Mouse (Mus musculus): ENCODE measurements around the gene Sik3. TPM values are rescaled to one million over a fixed set of nuclear protein-coding genes. Genes with fewer than 3 reads are reported as not detected.

Gene Sik3
- polyA plus RNA-seq, 1 experiment: 32.0 TPM

DNA sequence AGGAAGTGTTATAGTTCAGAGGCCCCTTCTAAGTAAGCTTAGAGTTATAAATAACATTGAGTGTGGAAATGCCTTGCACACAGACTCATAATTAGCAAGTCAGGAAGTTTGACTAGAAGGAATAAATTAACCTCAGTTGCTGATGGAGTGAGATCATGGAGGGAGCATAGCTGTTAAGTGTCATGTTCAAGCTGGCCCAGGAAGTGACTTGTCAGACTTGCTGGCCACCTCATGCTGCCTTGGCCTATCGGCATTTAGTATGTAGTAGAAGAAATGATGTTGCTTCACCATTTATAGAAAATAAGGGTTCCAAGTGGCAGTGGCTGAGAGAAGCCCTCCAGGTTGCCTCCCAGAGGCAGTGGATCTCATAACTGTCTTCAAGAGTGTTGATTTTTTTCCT lies 20.4 kb downstream of the Sik3 start:
- H3K79me3 ChIP-seq (ENCODE audit: low read depth): peaks cover 68% of the 10 kb centered on the region
- no peak overlapping the region for H3K4me3 ChIP-seq (ENCODE audit: insufficient read depth, poor library complexity, severe bottlenecking)
- H3K36me3 ChIP-seq (ENCODE audit: control insufficient read depth, insufficient read depth): no peaks in the 10 kb centered on the region
- no peaks in the 10 kb centered on the region for H3K27me3 ChIP-seq (ENCODE audit: control insufficient read depth, insufficient read depth, insufficient read length)
- TF ChIP-seq MYOG (IDR thresholded peaks at IDR 0.05; ENCODE audit: control insufficient read depth, extremely low read depth, insufficient read length) (no peak), MAX (IDR thresholded peaks at IDR 0.05) (no peak), MYOD1 (IDR thresholded peaks at IDR 0.05; ENCODE audit: control insufficient read depth, insufficient read length, low read depth) (no peak), USF1 (IDR thresholded peaks at IDR 0.05; ENCODE audit: low read depth) (no peak), CTCF (IDR thresholded peaks at IDR 0.05; ENCODE audit: control insufficient read depth, insufficient read depth, insufficient read length) (no peak)
- H3ac ChIP-seq (ENCODE audit: control insufficient read depth, insufficient read length, low read depth): no peak overlapping the region
- peaks cover 100% of the 10 kb centered on the region for H3K79me2 ChIP-seq (ENCODE audit: control insufficient read depth, insufficient read depth)

DNA sequence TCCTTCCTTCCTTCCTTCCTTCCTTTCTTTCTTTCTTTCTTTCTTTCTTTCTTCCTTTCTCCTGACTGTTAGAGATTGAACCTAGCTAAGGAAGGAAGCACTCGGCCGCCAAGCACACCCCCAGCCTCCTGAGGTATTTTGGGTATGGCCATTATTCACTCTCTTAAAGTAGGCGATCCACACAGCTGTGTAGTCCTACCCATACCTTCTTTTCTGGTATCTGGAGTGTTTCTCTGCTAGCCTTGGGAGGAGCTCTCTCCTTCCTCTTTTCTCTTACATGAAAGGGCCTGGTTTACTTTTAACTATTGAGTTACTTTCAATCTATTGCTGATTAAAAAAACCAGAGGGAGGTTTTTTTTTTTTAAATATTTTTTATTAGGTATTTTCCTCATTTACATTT lies 21.2 kb downstream of the Sik3 start:
- Histone ChIP-seq H3K27me3 (ENCODE audit: control insufficient read depth, insufficient read depth, insufficient read length) (no peaks in the 10 kb centered on the region), H3ac (ENCODE audit: control insufficient read depth, insufficient read length, low read depth) (no peak overlapping the region), H3K79me2 (ENCODE audit: control insufficient read depth, insufficient read depth) (peaks cover 100% of the 10 kb centered on the region), H3K4me3 (ENCODE audit: insufficient read depth, poor library complexity, severe bottlenecking) (no peak overlapping the region), H3K79me3 (ENCODE audit: low read depth) (peaks cover 73% of the 10 kb centered on the region), H3K36me3 (ENCODE audit: control insufficient read depth, insufficient read depth) (no peaks in the 10 kb centered on the region)
- TF ChIP-seq FOSL1 (IDR thresholded peaks at IDR 0.05; ENCODE audit: insufficient read depth, low read length, poor library complexity, severe bottlenecking) (no peak), CTCF (IDR thresholded peaks at IDR 0.05; ENCODE audit: control insufficient read depth, insufficient read depth, insufficient read length) (no peak), MYOD1 (IDR thresholded peaks at IDR 0.05; ENCODE audit: control insufficient read depth, insufficient read length, low read depth) (no peak), CEBPB (IDR thresholded peaks at IDR 0.05; ENCODE audit: low read depth) (no peak)

DNA sequence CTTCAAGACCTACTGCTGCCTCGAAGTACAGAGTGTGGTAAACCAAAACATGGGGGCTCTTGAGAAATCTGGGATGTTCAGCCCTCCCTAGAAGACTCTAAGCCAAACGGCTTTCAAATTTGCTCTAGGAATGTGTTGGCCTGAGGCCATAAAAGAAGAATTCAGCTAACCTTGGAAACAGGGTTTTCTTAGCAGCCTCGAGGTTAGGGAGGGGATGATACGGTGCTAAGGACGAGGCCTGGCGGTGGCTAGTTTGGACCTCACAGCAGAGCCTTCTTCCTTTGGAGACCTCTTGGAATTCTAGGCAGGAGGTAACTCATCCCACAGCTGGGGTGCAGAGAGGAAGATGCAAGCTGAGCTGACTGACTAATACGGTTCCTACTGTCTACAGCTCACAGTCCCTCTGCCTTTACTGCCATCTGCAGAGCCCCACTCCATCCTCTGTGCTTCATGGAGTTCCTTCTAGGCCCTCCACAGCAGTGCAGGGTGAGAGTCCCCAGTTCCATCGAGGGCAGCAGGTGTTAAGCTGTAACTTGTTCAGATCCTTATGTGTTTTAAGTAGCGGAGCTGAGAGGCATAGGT lies 22.8 kb downstream of the Sik3 start:
- Histone ChIP-seq H3K79me3 (ENCODE audit: low read depth) (peaks cover 66% of the 10 kb centered on the region), H3K36me3 (ENCODE audit: control insufficient read depth, insufficient read depth) (peaks cover 4% of the 10 kb centered on the region), H3K79me2 (ENCODE audit: control insufficient read depth, insufficient read depth) (peaks cover 100% of the 10 kb centered on the region), H3ac (ENCODE audit: control insufficient read depth, insufficient read length, low read depth) (no peak overlapping the region), H3K27me3 (ENCODE audit: control insufficient read depth, insufficient read depth, insufficient read length) (no peaks in the 10 kb centered on the region), H3K4me3 (ENCODE audit: insufficient read depth, poor library complexity, severe bottlenecking) (no peak overlapping the region)
- TF ChIP-seq CEBPB (IDR thresholded peaks at IDR 0.05; ENCODE audit: low read depth): no peak
- no peak for TF ChIP-seq USF1 (IDR thresholded peaks at IDR 0.05; ENCODE audit: low read depth)
- no peak for TF ChIP-seq MYOG (IDR thresholded peaks at IDR 0.05; ENCODE audit: control insufficient read depth, extremely low read depth, insufficient read length)
- TF ChIP-seq FOSL1 (IDR thresholded peaks at IDR 0.05; ENCODE audit: insufficient read depth, low read length, poor library complexity, severe bottlenecking): no peak
- TF ChIP-seq CTCF (IDR thresholded peaks at IDR 0.05; ENCODE audit: control insufficient read depth, insufficient read depth, insufficient read length): no peak
- TF ChIP-seq MYOD1 (IDR thresholded peaks at IDR 0.05; ENCODE audit: control insufficient read depth, insufficient read length, low read depth): no peak
- TF ChIP-seq MAX (IDR thresholded peaks at IDR 0.05): no peak

DNA sequence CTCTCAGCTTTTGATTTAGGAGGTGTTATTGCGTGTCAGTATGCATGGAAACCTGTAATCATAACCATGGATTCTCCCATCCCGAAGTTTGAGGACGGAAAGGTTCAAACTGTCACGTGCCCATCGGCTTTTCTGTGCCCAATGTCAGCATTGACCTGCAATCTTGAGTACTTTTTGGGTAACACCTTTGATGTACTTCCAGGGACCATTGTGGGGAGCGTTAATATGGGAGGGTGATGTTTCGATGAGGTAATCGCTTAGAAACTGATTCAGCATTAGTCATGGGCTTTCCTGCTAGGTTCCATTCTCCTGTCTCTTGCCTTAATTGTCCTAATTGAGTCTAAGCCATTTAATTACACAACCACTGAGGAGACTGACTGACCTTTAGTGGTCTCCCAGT lies 24.3 kb downstream of the Sik3 start:
- Histone ChIP-seq H3K36me3 (ENCODE audit: control insufficient read depth, insufficient read depth) (peaks cover 4% of the 10 kb centered on the region), H3ac (ENCODE audit: control insufficient read depth, insufficient read length, low read depth) (no peak overlapping the region), H3K79me2 (ENCODE audit: control insufficient read depth, insufficient read depth) (peaks cover 99% of the 10 kb centered on the region), H3K4me3 (ENCODE audit: insufficient read depth, poor library complexity, severe bottlenecking) (no peak overlapping the region), H3K27me3 (ENCODE audit: control insufficient read depth, insufficient read depth, insufficient read length) (no peaks in the 10 kb centered on the region), H3K79me3 (ENCODE audit: low read depth) (peaks cover 61% of the 10 kb centered on the region)
- TF ChIP-seq CTCF (IDR thresholded peaks at IDR 0.05; ENCODE audit: control insufficient read depth, insufficient read depth, insufficient read length): no peak
- TF ChIP-seq MYOD1 (IDR thresholded peaks at IDR 0.05; ENCODE audit: control insufficient read depth, insufficient read length, low read depth): no peak
- no peak for TF ChIP-seq USF1 (IDR thresholded peaks at IDR 0.05; ENCODE audit: low read depth)
- no peak for TF ChIP-seq FOSL1 (IDR thresholded peaks at IDR 0.05; ENCODE audit: insufficient read depth, low read length, poor library complexity, severe bottlenecking)
- TF ChIP-seq CEBPB (IDR thresholded peaks at IDR 0.05; ENCODE audit: low read depth): no peak
- no peak for TF ChIP-seq MAX (IDR thresholded peaks at IDR 0.05)
- TF ChIP-seq MYOG (IDR thresholded peaks at IDR 0.05; ENCODE audit: control insufficient read depth, extremely low read depth, insufficient read length): no peak

DNA sequence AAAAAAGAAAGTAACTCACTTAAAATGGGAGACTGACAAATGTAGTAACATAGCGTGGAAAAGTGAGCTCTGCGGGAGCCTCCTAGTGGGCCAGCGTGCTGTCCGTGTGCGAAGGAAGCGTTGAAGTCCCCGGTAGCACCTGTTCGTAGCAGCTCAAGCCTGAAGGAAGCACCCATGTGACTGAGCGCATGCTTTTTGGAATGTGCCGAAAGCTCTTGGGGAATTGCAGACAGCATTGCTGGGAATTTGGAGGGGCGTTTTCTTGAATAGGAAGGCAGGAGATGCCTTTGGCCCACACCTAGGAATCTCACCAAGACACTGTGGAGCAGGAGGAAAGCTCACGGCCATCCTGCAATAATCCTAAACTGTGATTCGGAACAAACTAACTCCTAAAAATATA lies 26.2 kb downstream of the Sik3 start:
- H3K36me3 ChIP-seq (ENCODE audit: control insufficient read depth, insufficient read depth): peaks cover 4% of the 10 kb centered on the region
- TF ChIP-seq USF1 (IDR thresholded peaks at IDR 0.05; ENCODE audit: low read depth): no peak
- H3K79me2 ChIP-seq (ENCODE audit: control insufficient read depth, insufficient read depth): peaks cover 99% of the 10 kb centered on the region

DNA sequence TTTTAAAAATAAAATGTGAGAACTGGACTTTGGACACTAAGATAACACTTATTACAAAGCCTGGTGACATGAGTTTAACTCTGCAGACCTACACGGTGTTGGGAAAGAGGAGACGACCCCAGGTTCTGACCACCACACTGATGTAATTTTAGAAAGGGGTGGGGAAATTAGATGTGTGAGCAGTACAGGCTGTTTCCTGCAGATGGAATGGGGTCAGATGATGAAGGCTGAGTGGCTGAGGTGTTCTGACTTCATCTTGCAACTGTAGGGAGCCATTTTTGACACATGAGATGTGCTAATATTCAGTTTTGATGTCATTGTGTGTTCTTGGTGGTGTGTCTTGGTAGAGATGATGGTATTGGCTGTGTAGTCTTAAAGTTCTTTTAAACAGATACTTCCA lies 28.6 kb downstream of the Sik3 start:
- Histone ChIP-seq H3K79me2 (ENCODE audit: control insufficient read depth, insufficient read depth) (peaks cover 99% of the 10 kb centered on the region), H3K4me3 (ENCODE audit: insufficient read depth, poor library complexity, severe bottlenecking) (no peak overlapping the region), H3K36me3 (ENCODE audit: control insufficient read depth, insufficient read depth) (peaks cover 4% of the 10 kb centered on the region), H3ac (ENCODE audit: control insufficient read depth, insufficient read length, low read depth) (no peak overlapping the region), H3K27me3 (ENCODE audit: control insufficient read depth, insufficient read depth, insufficient read length) (no peaks in the 10 kb centered on the region), H3K79me3 (ENCODE audit: low read depth) (peaks cover 43% of the 10 kb centered on the region)
- no peak for TF ChIP-seq MYOG (IDR thresholded peaks at IDR 0.05; ENCODE audit: control insufficient read depth, extremely low read depth, insufficient read length)
- no peak for TF ChIP-seq MYOD1 (IDR thresholded peaks at IDR 0.05; ENCODE audit: control insufficient read depth, insufficient read length, low read depth)
- no peak for TF ChIP-seq CEBPB (IDR thresholded peaks at IDR 0.05; ENCODE audit: low read depth)
- no peak for TF ChIP-seq USF1 (IDR thresholded peaks at IDR 0.05; ENCODE audit: low read depth)
- TF ChIP-seq FOSL1 (IDR thresholded peaks at IDR 0.05; ENCODE audit: insufficient read depth, low read length, poor library complexity, severe bottlenecking): no peak
- TF ChIP-seq CTCF (IDR thresholded peaks at IDR 0.05; ENCODE audit: control insufficient read depth, insufficient read depth, insufficient read length): no peak

More for the DNA sequence above, 26.2 kb downstream of the Sik3 start:
- H3ac ChIP-seq (ENCODE audit: control insufficient read depth, insufficient read length, low read depth): no peak overlapping the region
- no peaks in the 10 kb centered on the region for H3K27me3 ChIP-seq (ENCODE audit: control insufficient read depth, insufficient read depth, insufficient read length)
- peaks cover 51% of the 10 kb centered on the region for H3K79me3 ChIP-seq (ENCODE audit: low read depth)
- no peak overlapping the region for H3K4me3 ChIP-seq (ENCODE audit: insufficient read depth, poor library complexity, severe bottlenecking)
